Mouse (Mus musculus) myocyte (in vitro differentiated cells): ENCODE measurements around the gene Dnah6. TPM values are rescaled to one million over a fixed set of nuclear protein-coding genes. Genes with fewer than 3 reads are reported as not detected.

Experiments used
- H3K27me3 ChIP-seq: one replicate; pipeline ENCODE4 v1.6.1; 2011; ENCODE audit not compliant: control insufficient read depth, insufficient read depth, insufficient read length
- H3K36me3 ChIP-seq: one replicate; pipeline ENCODE4 v1.6.1; 2011; ENCODE audit not compliant: control insufficient read depth, insufficient read depth
- H3K4me2 ChIP-seq: one replicate; pipeline ENCODE4 v1.6.1; 2011; ENCODE audit warnings: low read depth, control low read depth
- H3K4me3 ChIP-seq: one replicate; pipeline ENCODE4 v1.5.1; 2011; ENCODE audit warnings: mild to moderate bottlenecking, control low read depth, moderate library complexity
- H3K79me2 ChIP-seq: one replicate; pipeline ENCODE4 v1.6.1; 2011; ENCODE audit not compliant: control insufficient read depth, insufficient read depth
- H3ac ChIP-seq: one replicate; pipeline ENCODE4 v1.6.1; 2011; ENCODE audit not compliant: control insufficient read depth, insufficient read length
- CEBPB ChIP-seq: IDR thresholded peaks from 2 replicates; pipeline ENCODE4 v1.6.1; 2011; ENCODE audit warnings: mild to moderate bottlenecking, moderate library complexity; ENCODE audit not compliant: poor library complexity, insufficient read depth, severe bottlenecking
- E2F4 ChIP-seq: IDR thresholded peaks from one replicate; pipeline ENCODE4 v1.6.1; 2011; ENCODE audit warnings: mild to moderate bottlenecking, control low read depth, moderate library complexity; ENCODE audit not compliant: insufficient read depth
- MAX ChIP-seq: IDR thresholded peaks from one replicate; pipeline ENCODE4 v1.6.1; 2011; ENCODE audit warnings: low read depth, mild to moderate bottlenecking, control low read depth
- MYOD1 ChIP-seq, 3 experiments: IDR thresholded peaks; one replicate each; pipeline ENCODE4 v1.6.1; 2011; ENCODE audit warnings: control low read depth in 2 of 3, low read depth in 2 of 3, mild to moderate bottlenecking in 2 of 3, moderate library complexity in 1 of 3; ENCODE audit not compliant: insufficient read length in 2 of 3, control insufficient read depth in 1 of 3
- MYOG ChIP-seq, 3 experiments: IDR thresholded peaks; one replicate each; pipeline ENCODE4 v1.6.1; 2011; ENCODE audit warnings: control low read depth in 2 of 3, low read depth in 2 of 3, mild to moderate bottlenecking in 2 of 3; ENCODE audit not compliant: insufficient read length in 2 of 3, control insufficient read depth in 1 of 3, insufficient read depth in 1 of 3
- POLR2A ChIP-seq: IDR thresholded peaks from one replicate; pipeline ENCODE4 v1.6.1; 2011; ENCODE audit warnings: low read depth, mild to moderate bottlenecking, control low read depth, moderate library complexity; ENCODE audit not compliant: insufficient read length
- POLR2AphosphoS2 ChIP-seq: IDR thresholded peaks from one replicate; pipeline ENCODE4 v1.6.1; 2011; ENCODE audit warnings: low read depth, control low read depth; ENCODE audit not compliant: insufficient read length
- REST ChIP-seq: IDR thresholded peaks from one replicate; pipeline ENCODE4 v1.6.1; 2011; ENCODE audit warnings: mild to moderate bottlenecking, control low read depth, moderate library complexity; ENCODE audit not compliant: insufficient read depth, insufficient read length
- SRF ChIP-seq: IDR thresholded peaks from one replicate; pipeline ENCODE4 v1.6.1; 2011; ENCODE audit warnings: low read depth; ENCODE audit not compliant: control insufficient read depth, insufficient read length
- TCF12 ChIP-seq: IDR thresholded peaks from one replicate; pipeline ENCODE4 v1.6.1; 2011; ENCODE audit warnings: mild to moderate bottlenecking, control low read depth; ENCODE audit not compliant: poor library complexity, insufficient read depth, severe bottlenecking
- TCF3 ChIP-seq: IDR thresholded peaks from one replicate; pipeline ENCODE4 v1.6.1; 2011; ENCODE audit warnings: low read depth, control low read depth; ENCODE audit not compliant: insufficient read length
- USF1 ChIP-seq: IDR thresholded peaks from one replicate; pipeline ENCODE4 v1.6.1; 2011; ENCODE audit warnings: low read depth, mild to moderate bottlenecking, control low read depth, moderate library complexity
- polyA plus RNA-seq: library from polyadenylated mRNA; unstranded; fragments of >200 nt; fragmentation: generic; extraction: Trizol; gene quantifications from one replicate; pipeline ENCODE4 v1.2.1, GENCODE M21; 2012; ENCODE audit warnings: missing spikeins

Gene Dnah6
- polyA plus RNA-seq, 1 experiment: 0.01 TPM

DNA sequence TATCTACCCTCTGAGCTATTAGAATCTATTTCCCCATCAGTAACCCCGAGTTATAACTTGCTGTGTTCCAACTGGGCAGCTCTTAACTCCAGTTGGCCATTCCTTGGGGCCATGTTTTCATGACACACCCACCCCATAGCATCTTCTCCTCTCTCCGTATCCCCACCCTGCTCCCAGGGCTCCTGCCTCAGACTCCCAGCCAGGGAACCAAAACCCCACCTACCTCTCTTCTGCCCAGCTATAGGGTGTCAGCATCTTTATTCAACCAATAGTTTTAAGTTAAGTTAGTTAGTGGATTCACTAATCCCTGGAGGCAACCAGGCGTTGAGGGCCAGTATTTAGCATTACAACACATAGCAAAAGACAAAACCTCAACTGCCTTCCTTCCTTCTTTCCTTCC is 7.4 kb upstream of the Dnah6 start:
- no peaks in the 10 kb centered on the region for H3K79me2 ChIP-seq
- no peaks in the 10 kb centered on the region for H3K36me3 ChIP-seq
- H3K27me3 ChIP-seq: no peaks in the 10 kb centered on the region
- no peak for TF ChIP-seq TCF3
- no peak for TF ChIP-seq CEBPB
- TF ChIP-seq REST: no peak
- no peak for TF ChIP-seq E2F4
- no peak for TF ChIP-seq POLR2AphosphoS2
- no peak for TF ChIP-seq MYOD1 (IDR thresholded peaks at IDR 0.05; ENCODE audit: control insufficient read depth in 1 of 3, insufficient read length in 2 of 3, low read depth in 2 of 3)
- no peak for TF ChIP-seq TCF12
- no peak for TF ChIP-seq SRF
- TF ChIP-seq POLR2A: no peak
- no peak for TF ChIP-seq MAX
- no peak overlapping the region for H3K4me2 ChIP-seq
- H3ac ChIP-seq: no peak overlapping the region
- H3K4me3 ChIP-seq: no peak overlapping the region

DNA sequence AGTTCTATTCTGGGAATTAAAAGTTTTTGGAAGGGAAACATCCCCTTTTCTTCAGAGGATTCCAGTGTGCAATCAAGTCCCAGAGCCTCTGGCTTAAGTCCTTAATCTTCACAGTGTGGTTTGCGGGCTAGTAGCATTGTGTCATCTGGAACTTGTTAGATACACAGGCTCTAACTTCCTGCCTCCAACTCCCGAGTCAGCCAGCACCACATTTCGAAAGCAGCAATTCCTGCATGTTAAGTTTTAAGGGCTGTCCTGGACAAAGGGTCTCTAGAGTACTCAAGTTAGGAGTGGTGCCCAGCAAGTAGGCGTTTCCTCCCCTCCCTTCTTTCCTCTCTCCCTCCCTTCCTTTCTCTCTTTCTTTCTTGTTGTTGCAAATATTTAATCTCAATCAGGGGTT is 7.0 kb upstream of the Dnah6 start:
- H3K79me2 ChIP-seq: no peaks in the 10 kb centered on the region
- no peak overlapping the region for H3K4me3 ChIP-seq
- TF ChIP-seq MAX (no peak), MYOD1 (IDR thresholded peaks at IDR 0.05; ENCODE audit: control insufficient read depth in 1 of 3, insufficient read length in 2 of 3, low read depth in 2 of 3) (no peak), TCF3 (no peak), SRF (no peak), MYOG (IDR thresholded peaks at IDR 0.05; ENCODE audit: control insufficient read depth in 1 of 3, insufficient read depth in 1 of 3, insufficient read length in 2 of 3, low read depth in 2 of 3) (no peak), POLR2A (no peak), USF1 (no peak), CEBPB (no peak), TCF12 (no peak), POLR2AphosphoS2 (no peak), REST (no peak)
- no peak overlapping the region for H3ac ChIP-seq
- H3K27me3 ChIP-seq: no peaks in the 10 kb centered on the region
- H3K4me2 ChIP-seq: peak overlapping the region; percentile 55
- no peaks in the 10 kb centered on the region for H3K36me3 ChIP-seq

DNA sequence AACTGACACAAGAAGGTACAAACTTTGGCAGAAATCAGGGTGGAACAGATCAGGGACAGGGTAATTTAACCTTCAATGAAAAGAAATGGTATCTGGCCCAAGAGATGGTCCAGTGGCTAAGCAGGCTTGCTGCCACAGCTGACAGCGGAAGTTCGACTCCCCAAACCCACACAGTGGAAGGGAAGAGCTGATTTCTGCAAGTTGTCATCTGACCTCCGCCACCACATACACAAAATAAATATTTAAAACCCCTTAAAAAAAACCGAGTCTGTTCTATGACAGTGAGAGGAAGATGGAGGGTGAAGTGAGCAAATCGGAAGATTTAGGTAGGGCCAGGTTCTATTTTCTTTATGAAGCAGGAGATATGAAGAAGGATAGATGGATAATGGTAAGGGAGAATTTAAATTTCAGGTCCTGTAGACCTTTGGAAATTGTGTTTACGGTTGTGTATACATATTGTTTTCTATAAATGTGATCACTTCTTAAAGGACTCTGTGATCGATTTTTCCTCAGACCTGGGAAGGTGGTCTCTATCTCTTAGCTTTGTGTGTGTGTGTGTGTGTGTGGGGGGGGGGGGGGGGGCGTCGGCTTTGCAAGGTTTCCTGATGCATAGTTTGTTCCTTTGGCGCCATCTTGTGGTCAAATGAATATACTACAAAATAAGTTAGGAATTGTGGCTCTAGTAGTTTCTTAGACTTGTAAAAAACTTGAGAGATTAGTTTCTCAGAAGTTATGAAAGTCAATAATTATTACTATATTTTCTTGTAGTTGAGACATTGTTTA is 6.1 kb upstream of the Dnah6 start:
- no peaks in the 10 kb centered on the region for H3K27me3 ChIP-seq
- TF ChIP-seq TCF12: no peak

DNA sequence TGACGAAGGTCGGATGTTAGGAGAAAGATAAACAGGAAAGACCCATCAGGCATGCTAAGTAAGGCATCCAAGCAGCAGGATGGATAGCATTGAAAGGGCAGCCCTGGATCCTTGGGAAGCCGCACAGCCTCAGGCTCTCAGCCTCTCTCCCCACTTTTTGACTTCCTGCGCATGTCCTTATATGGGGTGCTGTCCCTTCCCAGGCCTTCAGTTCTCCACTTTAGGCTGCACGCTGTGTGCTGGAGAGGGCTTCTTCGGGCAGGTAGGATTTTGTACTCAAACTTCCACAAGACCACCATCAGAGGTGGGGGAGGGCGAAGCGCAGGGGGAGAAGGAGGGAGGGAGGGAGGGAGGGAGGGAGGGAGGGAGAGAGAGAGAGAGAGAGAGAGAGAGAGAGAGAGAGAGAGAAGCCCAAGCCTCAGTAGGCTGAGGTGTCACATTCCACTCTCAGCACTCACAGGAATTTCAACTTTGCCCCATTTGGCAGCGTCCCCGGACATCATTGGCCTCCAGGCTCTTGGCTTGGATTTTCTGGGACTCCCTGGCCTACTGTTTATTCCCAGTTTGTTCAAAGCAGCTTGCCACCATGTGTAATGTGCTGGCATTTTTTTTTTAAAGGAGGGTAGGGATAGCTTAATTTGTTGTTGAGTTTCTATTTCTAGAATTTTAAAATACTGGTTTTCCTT is 1.5 kb upstream of the Dnah6 start:
- H3K79me2 ChIP-seq: no peaks in the 10 kb centered on the region
- peak; percentile 93 for TF ChIP-seq SRF
- TF ChIP-seq USF1: no peak
- H3K4me3 ChIP-seq: peak overlapping the region; percentile 9
- H3K27me3 ChIP-seq: no peaks in the 10 kb centered on the region
- no peak overlapping the region for H3ac ChIP-seq
- H3K36me3 ChIP-seq: no peaks in the 10 kb centered on the region
- H3K4me2 ChIP-seq: peak overlapping the region; percentile 62

More for the DNA sequence above, 6.1 kb upstream of the Dnah6 start:
- Histone ChIP-seq H3K79me2 (no peaks in the 10 kb centered on the region), H3K36me3 (no peaks in the 10 kb centered on the region), H3ac (no peak overlapping the region), H3K4me2 (peak overlapping the region; percentile 13), H3K4me3 (no peak overlapping the region)

- peak overlapping the region; percentile 9 for H3K4me3 ChIP-seq
- no peaks in the 10 kb centered on the region for H3K36me3 ChIP-seq
- H3K79me2 ChIP-seq: no peaks in the 10 kb centered on the region
- peak overlapping the region; percentile 95 for H3K4me2 ChIP-seq
- no peaks in the 10 kb centered on the region for H3K27me3 ChIP-seq
- H3ac ChIP-seq: no peak overlapping the region
- no peak for TF ChIP-seq POLR2AphosphoS2
- TF ChIP-seq USF1: no peak
- TF ChIP-seq CEBPB: no peak
- TF ChIP-seq SRF: no peak
- no peak for TF ChIP-seq POLR2A
Measured at GRCm38 (mm10) chr6:73221958-73222735, 696 bp upstream of the Dnah6 start.
